Mouse (Mus musculus) megakaryocyte progenitor cell, adult 5-6 weeks (primary cell): ENCODE measurements around the gene Mrc2. TPM values are rescaled to one million over a fixed set of nuclear protein-coding genes. Genes with fewer than 3 reads are reported as not detected.

ENCODE experiments used
- ATAC-seq: replicated peaks from 2 replicates; pipeline ENCODE4 v1.8.0; 2016; ENCODE audit warnings: mild to moderate bottlenecking, moderate TSS enrichment, inconsistent platforms; ENCODE audit not compliant: poor library complexity
- total RNA-seq, 2 experiments: library from RNA; stranded (forward) in 1 of 2; stranded (reverse) in 1 of 2; fragments of 157-497, 149-512 nt in 1 of 2; fragments of 200-1000 nt in 1 of 2; gene quantifications; 2 replicates each; pipeline versions ENCODE4 v1.2.3 to v1.2.4; 2015 to 2017

Gene Mrc2
- total RNA-seq, 2 experiments from 2014 or later: not detected

- no peak for ATAC-seq
These were observed 17.8 kb downstream of the Mrc2 start for GRCm38 (mm10) chr11:105310197-105310596.

GRCm38 (mm10) chr11:105311291-105311975 lies 19.0 kb downstream of the Mrc2 start:
- ATAC-seq: peak; percentile 91

GRCm38 (mm10) chr11:105312311-105312942 lies 20.0 kb downstream of the Mrc2 start:
- no peak for ATAC-seq

GRCm38 (mm10) chr11:105312972-105313632 lies 20.7 kb downstream of the Mrc2 start:
- no peak for ATAC-seq

- ATAC-seq: no peak
These were observed 21.2 kb downstream of the Mrc2 start for GRCm38 (mm10) chr11:105313633-105314014.

GRCm38 (mm10) chr11:105315296-105315695 lies 22.9 kb downstream of the Mrc2 start:
- ATAC-seq: no peak

GRCm38 (mm10) chr11:105316121-105316520 lies 23.7 kb downstream of the Mrc2 start:
- ATAC-seq: no peak

GRCm38 (mm10) chr11:105317769-105318168 lies 25.3 kb downstream of the Mrc2 start:
- no peak for ATAC-seq

- ATAC-seq: no peak
These were observed 28.6 kb downstream of the Mrc2 start for GRCm38 (mm10) chr11:105321090-105321489.

- no peak for ATAC-seq
These were observed 31.1 kb downstream of the Mrc2 start for GRCm38 (mm10) chr11:105323530-105323929.

GRCm38 (mm10) chr11:105327101-105327500 lies 34.7 kb downstream of the Mrc2 start:
- ATAC-seq: no peak

- no peak for ATAC-seq
These were observed 37.5 kb downstream of the Mrc2 start for GRCm38 (mm10) chr11:105329962-105330361.

- no peak for ATAC-seq
These were observed 38.7 kb downstream of the Mrc2 start for GRCm38 (mm10) chr11:105331129-105331528.

GRCm38 (mm10) chr11:105331732-105332131 lies 39.3 kb downstream of the Mrc2 start:
- 0 out of 2 replicates have a peak, but pooled peaks have one; percentile 30 for ATAC-seq

- ATAC-seq: peak; percentile 64
These were observed 40.0 kb downstream of the Mrc2 start for GRCm38 (mm10) chr11:105332468-105332867.

GRCm38 (mm10) chr11:105333867-105334670 lies 41.6 kb downstream of the Mrc2 start:
- no peak for ATAC-seq

GRCm38 (mm10) chr11:105338596-105339390 lies 46.4 kb downstream of the Mrc2 start:
- ATAC-seq: no peak

GRCm38 (mm10) chr11:105345284-105345683 lies 52.8 kb downstream of the Mrc2 start:
- peak; percentile 59 for ATAC-seq

- peak; percentile 93 for ATAC-seq
These were observed 55.0 kb downstream of the Mrc2 start for GRCm38 (mm10) chr11:105347162-105348161.
